Mouse (Mus musculus): ENCODE data around the gene Sfmbt2. TPM values are rescaled to one million over a fixed set of nuclear protein-coding genes. Genes with fewer than 3 reads are reported as not detected.
"Not testable (repeated sequence)": the region's sequence is repeated elsewhere in the genome, so short reads cannot be mapped to it uniquely, and the experiment has no call there.

Sfmbt2 gene
- polyA plus RNA-seq, 1 experiment from 2014 or later = 1.9 TPM

DNA sequence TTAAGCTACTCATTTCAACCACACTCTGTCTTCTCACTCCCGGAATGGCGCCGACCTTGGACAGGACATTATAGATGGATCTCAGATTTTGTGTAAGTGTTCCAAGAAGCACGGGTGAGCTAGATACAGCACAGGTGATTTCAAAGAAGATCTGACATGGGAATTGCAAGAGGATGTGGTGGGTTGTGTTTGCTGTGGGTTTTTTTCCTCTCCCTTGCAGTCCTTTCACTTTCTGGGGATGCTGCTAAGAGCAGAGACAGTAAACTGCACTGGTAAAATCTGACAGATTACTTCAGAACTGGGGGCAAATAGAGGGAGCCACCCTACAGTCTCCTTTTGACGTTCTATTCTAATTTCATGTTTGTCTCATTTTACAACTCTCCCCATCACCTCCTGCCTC is 26.8 kb upstream of the Sfmbt2 start:
- no peak for ATAC-seq (ENCODE audit: insufficient read depth)

DNA sequence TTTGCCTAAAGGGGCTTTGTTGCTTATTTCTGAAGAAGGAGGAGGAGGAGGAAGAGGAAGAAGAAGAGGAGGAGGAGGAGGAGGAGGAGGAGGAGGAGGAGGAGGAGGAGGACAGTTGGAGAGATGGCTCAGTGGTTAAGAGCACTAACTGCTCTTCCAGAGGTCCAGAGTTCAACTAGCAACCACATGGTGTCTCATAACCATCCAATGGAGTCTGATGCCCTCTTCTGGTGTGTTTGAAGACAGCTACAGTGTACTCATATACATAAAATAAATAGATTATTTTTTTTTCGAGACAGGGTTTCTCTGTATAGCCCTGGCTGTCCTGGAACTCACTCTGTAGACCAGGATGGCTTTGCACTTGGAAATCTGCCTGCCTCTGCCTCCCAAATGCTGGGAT is 26.2 kb upstream of the Sfmbt2 start:
- not testable (repeated sequence) for H3K4me3 ChIP-seq (ENCODE audit: low read depth, low read length); H3K4me1 ChIP-seq (ENCODE audit: insufficient read depth); DNase-seq; H3K4me2 ChIP-seq; H3K27me3 ChIP-seq (ENCODE audit: insufficient read depth, low read length); H3K27ac ChIP-seq (ENCODE audit: low read depth); H3K36me3 ChIP-seq (ENCODE audit: insufficient read depth); H3K9me3 ChIP-seq (ENCODE audit: low read depth, low read length); H3K9ac ChIP-seq; ATAC-seq (ENCODE audit: insufficient read depth)
- 85% methylated on average over 1 of the region's 1 CpGs for WGBS

More for the DNA sequence above, 26.8 kb upstream of the Sfmbt2 start:
- Histone ChIP-seq H3K4me3 (ENCODE audit: low read depth, low read length) (no peak overlapping the region), H3K27me3 (ENCODE audit: insufficient read depth, low read length) (no peaks in the 10 kb centered on the region), H3K9me3 (ENCODE audit: low read depth, low read length) (no peaks in the 10 kb centered on the region), H3K4me2 (no peak overlapping the region), H3K36me3 (ENCODE audit: insufficient read depth) (no peaks in the 10 kb centered on the region), H3K27ac (ENCODE audit: low read depth) (no peak overlapping the region), H3K9ac (no peak overlapping the region), H3K4me1 (ENCODE audit: insufficient read depth) (no peaks in the 10 kb centered on the region)
- 64% methylated on average over 5 of the region's 5 CpGs for WGBS
- no peak for DNase-seq
- TF ChIP-seq CTCF (IDR thresholded peaks at IDR 0.05; ENCODE audit: low read depth) = no peak

- 94% methylated on average over 4 of the region's 4 CpGs for WGBS
- H3K27ac ChIP-seq (ENCODE audit: low read depth) = no peak overlapping the region
- H3K4me2 ChIP-seq = no peak overlapping the region
- H3K9me3 ChIP-seq (ENCODE audit: low read depth, low read length) = no peaks in the 10 kb centered on the region
- ATAC-seq (ENCODE audit: insufficient read depth) (no peak), DNase-seq (no peak)
- H3K36me3 ChIP-seq (ENCODE audit: insufficient read depth) = no peaks in the 10 kb centered on the region
- no peaks in the 10 kb centered on the region for H3K27me3 ChIP-seq (ENCODE audit: insufficient read depth, low read length)
- H3K9ac ChIP-seq = no peak overlapping the region
- H3K4me3 ChIP-seq (ENCODE audit: low read depth, low read length) = no peak overlapping the region
- TF ChIP-seq CTCF (IDR thresholded peaks at IDR 0.05; ENCODE audit: low read depth) = no peak
- no peaks in the 10 kb centered on the region for H3K4me1 ChIP-seq (ENCODE audit: insufficient read depth)
Observed at GRCm38 (mm10) chr2:10347193-10347592, 23.1 kb upstream of the Sfmbt2 start.

DNA sequence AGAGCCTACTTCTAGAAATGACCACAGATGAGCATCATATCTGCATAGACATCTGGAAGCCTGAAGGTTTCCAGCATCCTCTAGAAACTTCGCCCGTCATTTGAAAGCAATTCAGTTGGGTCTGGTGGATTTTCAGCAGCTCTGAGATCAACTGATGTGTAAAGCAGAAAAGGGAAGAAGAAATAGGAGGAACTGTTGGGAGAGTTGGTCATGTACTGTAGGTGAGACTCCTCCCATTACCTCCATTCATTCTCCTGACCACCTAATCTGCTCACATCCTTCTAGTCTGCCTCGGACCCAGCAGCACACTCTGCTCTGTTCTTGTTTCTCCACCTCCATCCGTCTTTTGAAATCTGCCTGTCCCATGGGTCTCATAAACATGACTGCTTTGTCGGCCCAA is 22.3 kb upstream of the Sfmbt2 start:
- Histone ChIP-seq H3K4me3 (ENCODE audit: low read depth, low read length) (no peak overlapping the region), H3K4me2 (no peak overlapping the region), H3K36me3 (ENCODE audit: insufficient read depth) (no peaks in the 10 kb centered on the region), H3K9me3 (ENCODE audit: low read depth, low read length) (no peaks in the 10 kb centered on the region), H3K27me3 (ENCODE audit: insufficient read depth, low read length) (no peaks in the 10 kb centered on the region), H3K9ac (no peak overlapping the region), H3K27ac (ENCODE audit: low read depth) (no peak overlapping the region), H3K4me1 (ENCODE audit: insufficient read depth) (no peaks in the 10 kb centered on the region)
- no peak for ATAC-seq (ENCODE audit: insufficient read depth)
- no peak for DNase-seq
- WGBS = 76% methylated on average over 5 of the region's 5 CpGs
- no peak for TF ChIP-seq CTCF (IDR thresholded peaks at IDR 0.05; ENCODE audit: low read depth)

- no peak for DNase-seq
- no peak overlapping the region for H3K9ac ChIP-seq
- no peak for TF ChIP-seq CTCF (IDR thresholded peaks at IDR 0.05; ENCODE audit: low read depth)
- ATAC-seq (ENCODE audit: insufficient read depth) = no peak
- no peak overlapping the region for H3K4me2 ChIP-seq
- no peaks in the 10 kb centered on the region for H3K9me3 ChIP-seq (ENCODE audit: low read depth, low read length)
- no peaks in the 10 kb centered on the region for H3K27me3 ChIP-seq (ENCODE audit: insufficient read depth, low read length)
- no peak overlapping the region for H3K27ac ChIP-seq (ENCODE audit: low read depth)
- H3K4me3 ChIP-seq (ENCODE audit: low read depth, low read length) = no peak overlapping the region
- H3K36me3 ChIP-seq (ENCODE audit: insufficient read depth) = no peaks in the 10 kb centered on the region
- H3K4me1 ChIP-seq (ENCODE audit: insufficient read depth) = no peaks in the 10 kb centered on the region
- 11% methylated on average over 4 of the region's 4 CpGs for whole genome bisulfite sequencing
Observed at GRCm38 (mm10) chr2:10350266-10350810, 20.0 kb upstream of the Sfmbt2 start.

DNA sequence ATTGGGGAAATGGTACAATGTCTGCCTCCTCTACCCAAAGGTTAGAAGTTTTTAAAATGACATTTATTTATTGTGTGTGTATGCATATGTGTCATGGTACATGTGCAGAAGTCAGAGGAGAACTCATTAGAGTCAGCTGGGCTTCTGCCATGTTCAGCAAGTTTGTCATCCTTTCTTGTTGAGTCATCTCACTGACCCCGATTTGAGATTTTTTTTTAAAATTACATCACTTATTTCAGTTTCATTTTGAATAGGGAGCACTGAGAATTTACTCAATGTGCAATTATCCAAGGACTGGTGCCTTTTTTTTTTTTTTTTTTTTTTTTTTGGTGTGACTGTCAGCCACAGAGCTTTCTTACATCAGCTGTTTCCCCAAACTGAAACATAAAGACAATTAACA is 19.2 kb upstream of the Sfmbt2 start:
- H3K4me2 ChIP-seq = no peak overlapping the region
- no peak for ATAC-seq (ENCODE audit: insufficient read depth)
- DNase-seq = no peak
- no peak for TF ChIP-seq CTCF (IDR thresholded peaks at IDR 0.05; ENCODE audit: low read depth)
- H3K27ac ChIP-seq (ENCODE audit: low read depth) = no peak overlapping the region
- H3K27me3 ChIP-seq (ENCODE audit: insufficient read depth, low read length) = no peaks in the 10 kb centered on the region
- no peaks in the 10 kb centered on the region for H3K36me3 ChIP-seq (ENCODE audit: insufficient read depth)
- no peaks in the 10 kb centered on the region for H3K9me3 ChIP-seq (ENCODE audit: low read depth, low read length)
- 58% methylated on average over 1 of the region's 1 CpGs for whole genome bisulfite sequencing
- no peaks in the 10 kb centered on the region for H3K4me1 ChIP-seq (ENCODE audit: insufficient read depth)
- H3K4me3 ChIP-seq (ENCODE audit: low read depth, low read length) = no peak overlapping the region
- H3K9ac ChIP-seq = no peak overlapping the region

DNA sequence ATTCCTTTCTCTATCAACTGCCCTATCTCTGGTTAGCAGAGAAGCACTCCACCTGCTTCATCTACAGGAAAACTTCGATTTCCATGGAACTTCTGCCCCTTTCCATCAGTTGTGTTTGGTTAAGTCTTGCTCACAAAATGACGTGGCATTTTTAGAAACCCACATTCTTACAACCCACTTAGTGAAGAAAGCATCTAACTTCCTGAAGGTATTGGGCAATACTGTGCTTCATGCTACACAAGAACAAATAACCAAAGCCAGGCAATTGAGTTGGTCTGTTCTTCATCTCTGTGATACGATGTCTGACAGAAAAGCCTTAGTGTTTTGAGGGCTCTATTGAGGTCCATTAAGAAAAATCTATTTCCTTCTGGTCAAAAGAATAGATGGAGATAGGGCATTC is 17.4 kb upstream of the Sfmbt2 start:
- no peak for TF ChIP-seq CTCF (IDR thresholded peaks at IDR 0.05; ENCODE audit: low read depth)

GRCm38 (mm10) chr2:10353889-10354288 is 16.4 kb upstream of the Sfmbt2 start:
- DNase-seq = no peak
- WGBS = 48% methylated on average over 4 of the region's 4 CpGs
- Histone ChIP-seq H3K27ac (ENCODE audit: low read depth) (no peak overlapping the region), H3K4me2 (no peak overlapping the region), H3K36me3 (ENCODE audit: insufficient read depth) (no peaks in the 10 kb centered on the region), H3K27me3 (ENCODE audit: insufficient read depth, low read length) (no peaks in the 10 kb centered on the region), H3K4me1 (ENCODE audit: insufficient read depth) (no peaks in the 10 kb centered on the region), H3K9ac (no peak overlapping the region), H3K9me3 (ENCODE audit: low read depth, low read length) (no peaks in the 10 kb centered on the region), H3K4me3 (ENCODE audit: low read depth, low read length) (no peak overlapping the region)
- TF ChIP-seq CTCF (IDR thresholded peaks at IDR 0.05; ENCODE audit: low read depth) = no peak
- no peak for ATAC-seq (ENCODE audit: insufficient read depth)

More for the DNA sequence above, 17.4 kb upstream of the Sfmbt2 start:
- no peak overlapping the region for H3K27ac ChIP-seq (ENCODE audit: low read depth)
- no peak overlapping the region for H3K4me3 ChIP-seq (ENCODE audit: low read depth, low read length)
- H3K9ac ChIP-seq = no peak overlapping the region
- DNase-seq (no peak), ATAC-seq (ENCODE audit: insufficient read depth) (no peak)
- H3K4me1 ChIP-seq (ENCODE audit: insufficient read depth) = no peaks in the 10 kb centered on the region
- no peaks in the 10 kb centered on the region for H3K36me3 ChIP-seq (ENCODE audit: insufficient read depth)
- WGBS = 61% methylated on average over 3 of the region's 3 CpGs
- no peaks in the 10 kb centered on the region for H3K9me3 ChIP-seq (ENCODE audit: low read depth, low read length)
- H3K27me3 ChIP-seq (ENCODE audit: insufficient read depth, low read length) = no peaks in the 10 kb centered on the region
- H3K4me2 ChIP-seq = no peak overlapping the region
